Mouse (Mus musculus) E14TG2a.4 (cell line): ENCODE results near the gene Pnp2.
"Not testable (repeated sequence)": the region's sequence is repeated elsewhere in the genome, so short reads cannot be mapped to it uniquely, and the experiment has no call there.

ENCODE experiments used
- H3K27me3 ChIP-seq: 2 replicates; pipeline ENCODE4 v1.6.1; 2014; ENCODE audit warnings: low read length, control low read depth; ENCODE audit not compliant: insufficient read depth
- H3K36me3 ChIP-seq: 2 replicates; pipeline ENCODE4 v1.6.1; 2014; ENCODE audit warnings: low read length, control low read depth; ENCODE audit not compliant: insufficient read depth
- H3K4me1 ChIP-seq: replicated peaks from 2 replicates; pipeline ENCODE4 v1.6.1; 2014; ENCODE audit warnings: low read depth, low read length, control low read depth
- H3K4me3 ChIP-seq: replicated peaks from 2 replicates; pipeline ENCODE4 v1.5.1; 2014; ENCODE audit warnings: mild to moderate bottlenecking, low read length
- H3K9me3 ChIP-seq: 2 replicates; pipeline ENCODE4 v1.6.1; 2014; ENCODE audit warnings: low read length, control low read depth
- CTCF ChIP-seq: conservative IDR thresholded peaks from 2 replicates; pipeline ENCODE4 v1.5.1; 2014; ENCODE audit warnings: low read length
- NANOG ChIP-seq: IDR thresholded peaks from 2 replicates; pipeline ENCODE4 v1.6.1; 2014; ENCODE audit warnings: borderline replicate concordance, low read length, mixed read lengths
- POU5F1 ChIP-seq: IDR thresholded peaks from 2 replicates; pipeline ENCODE4 v1.6.1; 2014; ENCODE audit warnings: low read length, borderline replicate concordance

Gene Pnp2

GRCm38 (mm10) chr14:50930754-50931492 lies 24.9 kb upstream of the Pnp2 start, which contains the start of the genes Pip4p1 and Pnp:
Gene Pip4p1 (minus strand): TSS chr14:50930856.
Gene Pnp (plus strand): TSS chr14:50931082.
- H3K4me1 ChIP-seq: peaks cover 70% of the 10 kb centered on the region
- no peaks in the 10 kb centered on the region for H3K9me3 ChIP-seq
- no peaks in the 10 kb centered on the region for H3K27me3 ChIP-seq
- H3K4me3 ChIP-seq: peak within 1 kb of the TSS; percentile 97
- peaks cover 50% of the 10 kb centered on the region for H3K36me3 ChIP-seq
- TF ChIP-seq NANOG: no peak
- no peak for TF ChIP-seq POU5F1
- TF ChIP-seq CTCF: no peak

DNA sequence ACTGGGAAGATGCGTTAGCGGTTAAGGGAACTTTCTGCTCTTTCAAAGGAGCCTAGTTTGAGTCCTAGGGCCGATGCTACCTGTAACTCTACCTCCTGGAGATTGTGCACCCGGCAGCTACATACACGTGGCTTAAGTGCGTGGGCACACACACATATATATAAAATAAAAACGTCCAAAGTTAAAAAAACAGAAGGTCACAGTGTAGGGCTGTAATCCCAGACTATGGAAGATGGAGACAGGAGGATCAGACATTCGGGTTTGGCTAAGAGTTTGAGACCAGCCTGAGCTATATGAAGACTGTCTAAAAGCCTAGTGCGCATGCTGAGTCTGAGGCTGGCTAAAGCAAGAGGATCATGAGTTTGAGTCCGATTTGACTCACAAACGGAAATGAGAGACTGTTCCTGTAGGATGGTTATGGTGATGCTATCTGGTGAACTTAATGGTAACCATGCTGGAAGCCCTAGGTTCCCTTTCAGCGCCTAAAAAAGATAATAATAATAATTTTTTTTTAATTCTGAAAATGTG lies 24.2 kb upstream of the Pnp2 start:
- peaks cover 67% of the 10 kb centered on the region for H3K4me1 ChIP-seq
- H3K9me3 ChIP-seq: no peaks in the 10 kb centered on the region
- peak overlapping the region; percentile 83 for H3K4me3 ChIP-seq
- TF ChIP-seq POU5F1 (no peak), CTCF (no peak), NANOG (no peak)
- no peaks in the 10 kb centered on the region for H3K27me3 ChIP-seq
- H3K36me3 ChIP-seq: peaks cover 47% of the 10 kb centered on the region

- peaks cover 23% of the 10 kb centered on the region for H3K36me3 ChIP-seq
- no peaks in the 10 kb centered on the region for H3K9me3 ChIP-seq
- no peaks in the 10 kb centered on the region for H3K27me3 ChIP-seq
- TF ChIP-seq POU5F1: no peak
- no peak for TF ChIP-seq CTCF
- no peak for TF ChIP-seq NANOG
- H3K4me3 ChIP-seq: no peak overlapping the region
- peaks cover 65% of the 10 kb centered on the region for H3K4me1 ChIP-seq
Observed at GRCm38 (mm10) chr14:50936649-50937048, 19.1 kb upstream of the Pnp2 start.

- Histone ChIP-seq H3K9me3 (no peaks in the 10 kb centered on the region), H3K27me3 (no peaks in the 10 kb centered on the region), H3K36me3 (peaks cover 23% of the 10 kb centered on the region), H3K4me3 (peak overlapping the region; percentile 73), H3K4me1 (peaks cover 53% of the 10 kb centered on the region)
- no peak for TF ChIP-seq CTCF
- TF ChIP-seq NANOG: peak; percentile 78
- no peak for TF ChIP-seq POU5F1
Observed at GRCm38 (mm10) chr14:50938119-50938908, 17.5 kb upstream of the Pnp2 start.

- H3K9me3 ChIP-seq: no peaks in the 10 kb centered on the region
- TF ChIP-seq NANOG: no peak
- TF ChIP-seq POU5F1: no peak
- TF ChIP-seq CTCF: no peak
- peaks cover 51% of the 10 kb centered on the region for H3K4me1 ChIP-seq
- peak overlapping the region; percentile 73 for H3K4me3 ChIP-seq
- no peaks in the 10 kb centered on the region for H3K27me3 ChIP-seq
- H3K36me3 ChIP-seq: peaks cover 22% of the 10 kb centered on the region
Observed at GRCm38 (mm10) chr14:50938940-50939339, 16.9 kb upstream of the Pnp2 start.

- Histone ChIP-seq H3K27me3 (no peaks in the 10 kb centered on the region), H3K4me3 (peak within 1 kb of the TSS; percentile 79), H3K4me1 (peaks cover 10% of the 10 kb centered on the region), H3K9me3 (no peaks in the 10 kb centered on the region), H3K36me3 (peaks cover 3% of the 10 kb centered on the region)
- TF ChIP-seq CTCF (no peak), POU5F1 (no peak), NANOG (no peak)
Observed at GRCm38 (mm10) chr14:50943932-50944667, 11.7 kb upstream of the Pnp2 start, which contains the start of gene Gm49342. Gene Gm49342 (plus strand): TSS chr14:50944517.

- H3K9me3 ChIP-seq, H3K36me3 ChIP-seq, H3K4me1 ChIP-seq, H3K27me3 ChIP-seq: not testable (repeated sequence)
- peak overlapping the region; percentile 79 for H3K4me3 ChIP-seq
Observed at GRCm38 (mm10) chr14:50944668-50945033, 11.1 kb upstream of the Pnp2 start.

- not testable (repeated sequence) for H3K9me3 ChIP-seq, H3K27me3 ChIP-seq, H3K36me3 ChIP-seq, H3K4me1 ChIP-seq
- peak overlapping the region; percentile 79 for H3K4me3 ChIP-seq
Observed at GRCm38 (mm10) chr14:50945081-50945480, 10.7 kb upstream of the Pnp2 start.

- peak overlapping the region; percentile 79 for H3K4me3 ChIP-seq
- not testable (repeated sequence) for H3K4me1 ChIP-seq, H3K9me3 ChIP-seq, H3K27me3 ChIP-seq, H3K36me3 ChIP-seq
Observed at GRCm38 (mm10) chr14:50945526-50945925, 10.3 kb upstream of the Pnp2 start.
